Mouse (Mus musculus): Measurements from ENCODE around the gene Ndufb4. TPM values are rescaled to one million over a fixed set of nuclear protein-coding genes. Genes with fewer than 3 reads are reported as not detected.

Ndufb4 gene
- 289 TPM for polyA plus RNA-seq (2014; fragmentation: Illumina TruSeq; extraction: RNeasy Lipid Tissue Mini Kit (QIAGEN cat#74804); ENCODE audit: low read depth, low replicate concordance)

DNA sequence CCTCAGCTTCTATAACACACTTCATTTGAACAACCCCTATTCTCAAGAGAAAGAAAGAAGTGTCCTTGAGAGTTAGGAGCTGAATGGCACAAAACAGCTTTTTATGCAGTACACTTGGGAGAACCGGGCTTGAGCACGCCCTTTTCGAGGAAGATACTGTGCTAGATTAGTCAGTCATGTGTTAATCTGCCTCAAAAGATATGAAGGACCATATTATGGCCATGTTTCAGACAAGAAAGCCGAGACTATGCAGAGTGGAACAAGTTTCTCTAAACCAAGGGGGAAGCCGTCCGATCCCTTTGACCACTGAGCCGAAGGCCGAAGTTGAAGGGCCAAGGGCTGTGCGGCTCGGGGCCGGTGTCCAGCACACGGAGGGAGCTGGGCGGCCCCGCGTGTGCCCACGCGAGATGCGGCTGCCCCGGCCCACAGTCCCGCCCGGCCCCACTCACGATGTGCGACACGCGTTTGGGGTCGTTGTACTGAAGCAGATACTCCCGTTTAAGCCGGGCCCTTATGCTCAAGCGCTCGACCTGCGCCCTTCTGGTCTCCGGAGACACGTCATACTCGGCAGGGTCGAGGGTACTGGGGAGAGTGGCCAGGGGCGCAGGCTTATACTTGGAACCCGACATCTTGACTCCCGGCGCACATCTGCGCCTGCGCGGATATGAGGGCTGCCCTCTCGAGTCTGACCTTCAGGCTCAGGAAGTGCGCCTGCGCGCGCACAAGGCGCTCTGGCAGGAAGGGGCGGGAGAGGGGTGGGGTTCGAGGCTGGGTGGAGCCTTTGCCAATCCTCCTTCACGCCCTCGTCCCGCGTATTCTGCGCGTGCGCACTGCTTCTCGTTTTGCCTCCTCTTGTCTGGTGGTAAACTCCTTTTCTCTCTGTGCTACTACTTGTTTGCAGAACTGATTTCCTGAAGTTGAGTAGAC, at the start of gene Ndufb4:
Gene Ndufb4, minus strand, starts transcription at position 723 of the 927 bp plus-strand sequence.

Other genes starting within 250 kb of the Ndufb4 start
- gene Gtf2e1, start 114.7 kb downstream of the Ndufb4 start, polyA plus RNA-seq (2014; fragmentation: Illumina TruSeq; extraction: RNeasy Lipid Tissue Mini Kit (QIAGEN cat#74804); ENCODE audit: low read depth, low replicate concordance): 12.8 TPM
- gene Rabl3, start 114.6 kb downstream of the Ndufb4 start, polyA plus RNA-seq (2014; fragmentation: Illumina TruSeq; extraction: RNeasy Lipid Tissue Mini Kit (QIAGEN cat#74804); ENCODE audit: low read depth, low replicate concordance): 33.6 TPM
- not detected for gene Hgd, start 74.3 kb downstream of the Ndufb4 start, polyA plus RNA-seq (2014; fragmentation: Illumina TruSeq; extraction: RNeasy Lipid Tissue Mini Kit (QIAGEN cat#74804); ENCODE audit: low read depth, low replicate concordance)
- 80.2 TPM for gene Fstl1, start 122.4 kb upstream of the Ndufb4 start, polyA plus RNA-seq (2014; fragmentation: Illumina TruSeq; extraction: RNeasy Lipid Tissue Mini Kit (QIAGEN cat#74804); ENCODE audit: low read depth, low replicate concordance)
- gene Gm36028, start 206.7 kb upstream of the Ndufb4 start, polyA plus RNA-seq (2014; fragmentation: Illumina TruSeq; extraction: RNeasy Lipid Tissue Mini Kit (QIAGEN cat#74804); ENCODE audit: low read depth, low replicate concordance): not detected
- 46.7 TPM for gene Lrrc58, start 213.9 kb upstream of the Ndufb4 start, polyA plus RNA-seq (2014; fragmentation: Illumina TruSeq; extraction: RNeasy Lipid Tissue Mini Kit (QIAGEN cat#74804); ENCODE audit: low read depth, low replicate concordance)